14 mouse cellular contexts compared by ENCODE assay signal in genomic region chr2:152129778-152130177, GRCm38 (mm10). TPM values are rescaled to one million over a fixed set of nuclear protein-coding genes. Genes with fewer than 3 reads are reported as not detected.
"Had no signal": no experiment of that assay in that cellular context is flagged by ENCODE, and none has a peak within 500 bp of the region (broad histone marks: within the 10 kb centered on the region; RNA-seq: fewer than 3 reads in every experiment).

No protein-coding gene starts in this region.

- DNase-seq: kidney, adult 18-20 months; kidney, adult 9 months; kidney, postnatal 14 days; kidney, postnatal 4 days; liver, embryonic 13.5 days; lung, adult 2 months; lung, postnatal 14 days; lung, postnatal 4 days; midbrain, embryonic 14.5 days; thymus, postnatal 25 days had no signal

RNA-seq across cellular contexts. Expression of gene Tcf15, which starts 13.6 kb away (rescaled TPM):
- total RNA-seq: liver, adult 2 months; midbrain, postnatal 0 days had no signal

RNA-seq across cellular contexts. Expression of gene Scrt2, which starts 48.4 kb away (rescaled TPM):
- total RNA-seq: liver, adult 2 months; megakaryocyte progenitor cell, adult 5-6 weeks; megakaryocyte-erythroid progenitor cell, adult 5-6 weeks had no signal
